Mouse (Mus musculus) lung, postnatal 36 days (tissue): ENCODE results near the gene Olfr250.
"Not testable (repeated sequence)": the region's sequence is repeated elsewhere in the genome, so short reads cannot be mapped to it uniquely, and the experiment has no call there.

Source experiments
- DNase-seq: peaks from one replicate; pipeline ENCODE4 v3.0.0; 2022; ENCODE audit warnings: mixed read lengths

Olfr250 gene

DNA sequence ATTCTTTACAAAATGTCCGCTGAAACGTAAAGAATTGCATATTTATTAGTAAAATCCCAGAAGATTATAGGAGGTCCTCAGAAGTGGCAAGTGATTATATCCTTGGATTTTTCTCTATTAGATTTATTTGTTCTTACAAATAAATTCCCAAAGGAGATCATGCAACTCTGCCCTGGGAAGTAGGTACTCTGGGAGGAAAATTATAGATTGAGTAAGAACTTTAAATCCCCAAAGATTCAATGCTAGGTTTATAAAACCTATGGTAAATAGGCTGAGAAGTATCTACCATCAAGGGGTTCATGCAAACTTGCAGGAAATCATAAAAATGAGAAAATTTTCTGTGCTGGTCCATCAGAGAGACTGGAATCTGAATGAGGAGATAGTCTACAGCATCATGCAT is at the start of gene Olfr250:
Olfr250 (plus strand) TSS at position 301 of the 400 bp plus-strand sequence.
- DNase-seq, result no peak

DNA sequence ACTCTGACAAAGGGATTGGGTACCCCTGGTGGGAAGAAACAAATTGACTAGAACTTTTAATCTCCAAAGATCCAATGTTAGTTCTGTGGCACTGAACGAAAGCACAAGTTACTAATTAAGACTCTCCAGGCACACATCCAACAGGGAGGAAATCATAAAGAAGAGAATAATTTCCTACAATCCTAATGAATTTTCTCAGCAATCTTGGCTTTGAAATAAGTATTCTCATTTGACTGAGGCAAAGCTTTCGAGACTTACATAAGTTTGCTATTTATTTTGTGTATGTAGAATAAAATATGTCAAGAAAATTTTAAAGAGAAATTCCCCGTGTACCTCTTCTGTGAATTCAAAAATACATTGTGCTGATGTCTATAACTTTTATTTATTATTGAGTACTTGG is 37.9 kb upstream of the Olfr250 start, which contains the start of gene Olfr25:
Olfr25 (plus strand) TSS at position 301 of the 400 bp plus-strand sequence.
- DNase-seq, result no peak

DNA sequence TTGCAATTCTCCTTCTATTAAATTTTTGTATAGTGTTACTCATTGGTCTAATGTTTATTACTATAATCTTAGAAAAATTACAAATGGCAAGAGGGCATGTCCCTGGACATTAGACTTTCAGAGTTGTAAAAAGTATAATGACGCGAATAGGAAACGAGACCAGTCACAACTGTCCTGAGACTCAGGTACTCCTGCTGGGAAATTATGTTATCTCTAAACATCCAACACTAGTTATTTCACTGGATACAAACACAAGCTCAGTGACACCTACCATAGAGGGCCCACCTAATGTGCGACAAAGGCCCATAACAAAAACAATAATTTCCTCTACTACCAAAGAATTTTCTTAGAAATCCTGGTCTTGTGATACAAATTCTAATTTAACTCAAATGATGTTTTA is 18.6 kb upstream of the Olfr250 start, which contains the start of gene Olfr898:
Olfr898 (plus strand) TSS at position 301 of the 400 bp plus-strand sequence.
- DNase-seq, result no peak

DNA sequence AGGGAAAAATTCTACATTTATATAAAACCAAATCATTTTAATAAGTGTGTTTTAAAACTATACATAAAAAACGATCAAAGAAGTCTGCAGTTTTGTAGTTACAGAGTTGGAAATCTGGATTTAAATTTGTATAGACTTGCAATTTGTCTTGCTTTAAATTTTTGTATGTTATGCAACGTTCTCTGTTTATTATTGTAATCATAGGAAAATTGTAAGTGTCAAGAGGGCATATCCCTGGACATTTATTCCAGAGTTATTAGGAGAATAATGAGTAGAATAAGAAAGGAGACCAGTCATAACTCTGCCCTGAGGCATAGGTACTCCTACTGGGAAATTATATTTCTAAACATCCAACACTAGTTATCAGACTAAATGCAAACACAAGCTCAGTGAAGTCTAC is 10.1 kb downstream of the Olfr250 start, which contains the start of gene Olfr251:
Olfr251 (plus strand) TSS at position 301 of the 400 bp plus-strand sequence.
- no peak for DNase-seq

DNA sequence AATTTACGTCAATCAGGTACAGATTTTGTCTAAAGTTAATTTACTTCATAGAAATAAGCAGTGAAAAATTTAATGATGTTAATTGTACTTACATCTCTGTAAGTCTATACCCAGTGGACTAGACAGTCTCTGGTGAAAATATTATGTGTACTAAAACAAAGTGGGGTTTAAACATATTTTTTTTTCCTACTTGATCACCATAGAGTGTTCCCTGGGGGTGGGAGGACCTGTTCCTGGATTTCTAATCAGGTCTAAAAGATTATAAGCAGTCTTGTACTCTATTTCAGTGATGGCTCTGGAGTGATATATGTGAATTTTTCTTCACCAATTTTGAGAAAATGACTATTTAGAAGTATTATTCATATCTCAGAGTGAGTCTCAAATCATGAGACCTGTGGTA is 34.7 kb downstream of the Olfr250 start, which contains the start of gene Olfr147:
Olfr147 (plus strand) TSS at position 301 of the 400 bp plus-strand sequence.
- no peak for DNase-seq

DNA sequence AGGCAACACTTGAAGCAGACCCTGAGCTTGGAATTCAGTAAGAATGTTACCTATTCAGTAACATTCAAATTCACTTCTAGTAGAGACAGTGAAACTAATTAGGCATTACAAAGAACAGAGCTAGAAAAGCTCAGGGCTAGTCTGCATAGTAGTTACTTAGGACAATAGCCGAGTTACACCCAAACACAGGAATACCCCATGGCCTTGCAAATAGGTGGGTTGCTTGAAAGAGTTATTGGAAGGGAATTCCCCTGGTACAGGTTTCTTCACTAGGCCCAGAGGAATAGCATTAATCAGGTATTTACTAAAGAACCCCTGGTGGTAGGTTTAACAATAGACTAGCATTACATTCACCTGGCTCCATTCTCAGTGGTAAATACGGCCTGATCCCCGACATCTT is 40.8 kb downstream of the Olfr250 start:
- DNase-seq, result not testable (repeated sequence)

DNA sequence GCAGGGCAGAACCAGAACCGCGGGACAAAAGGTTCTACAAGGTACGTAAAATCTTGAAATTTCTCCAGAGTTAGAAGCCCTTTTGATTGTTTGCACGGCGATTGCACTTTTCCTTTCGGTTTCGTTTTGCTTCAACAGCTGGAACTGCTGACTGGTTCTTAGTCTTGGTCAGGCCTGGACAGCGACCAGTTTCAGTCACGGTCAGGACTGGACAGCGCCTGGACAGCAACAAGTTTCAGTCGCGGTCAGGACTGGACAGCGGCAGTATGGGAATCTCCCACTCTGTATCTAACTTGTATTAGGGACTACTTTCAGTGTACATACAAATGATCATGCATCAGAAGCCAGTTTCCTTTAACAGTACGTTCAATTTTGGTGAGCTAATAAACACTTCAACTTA is 46.8 kb downstream of the Olfr250 start:
- not testable (repeated sequence) for DNase-seq
